Mouse (Mus musculus): ENCODE measurements at regions not wholly inside any gene's neighbourhood (a gene's known extent, or its start where the extent isn't known, plus 50 kb on each side); places are given as distances from the start of the nearest gene placed in this dataset.

- Histone ChIP-seq H3K27ac (replicated peaks) (no peak overlapping the region), H3K9me3 (no peaks in the 10 kb centered on the region), H3K4me1 (no peaks in the 10 kb centered on the region), H3K4me3 (no peak overlapping the region), H3K27me3 (replicated peaks; ENCODE audit: low read depth, poor library complexity, severe bottlenecking) (no peaks in the 10 kb centered on the region), H3K36me3 (replicated peaks) (no peaks in the 10 kb centered on the region)
- WGBS: 70% methylated on average over 8 of the region's 8 CpGs
- DNase-seq (ENCODE audit: low spot score): no peak
These were observed 82.7 kb downstream of the Gm13691 start for GRCm38 (mm10) chr2:84072881-84073583.

- Histone ChIP-seq H3K36me3 (replicated peaks) (no peaks in the 10 kb centered on the region), H3K4me1 (no peaks in the 10 kb centered on the region), H3K27me3 (replicated peaks; ENCODE audit: low read depth, poor library complexity, severe bottlenecking) (no peaks in the 10 kb centered on the region), H3K4me3 (no peak overlapping the region), H3K9me3 (no peaks in the 10 kb centered on the region), H3K27ac (replicated peaks) (no peak overlapping the region)
- 83% methylated on average over 3 of the region's 3 CpGs for WGBS
- no peak for DNase-seq (ENCODE audit: low spot score)
These were observed 85.6 kb downstream of the Gm13691 start for GRCm38 (mm10) chr2:84075944-84076343.

- 80% methylated on average over 8 of the region's 8 CpGs for WGBS
- no peak overlapping the region for H3K4me3 ChIP-seq
- no peak overlapping the region for H3K27ac ChIP-seq (replicated peaks)
- DNase-seq (ENCODE audit: low spot score): no peak
- no peaks in the 10 kb centered on the region for H3K4me1 ChIP-seq
- H3K36me3 ChIP-seq (replicated peaks): no peaks in the 10 kb centered on the region
- no peaks in the 10 kb centered on the region for H3K27me3 ChIP-seq (replicated peaks; ENCODE audit: low read depth, poor library complexity, severe bottlenecking)
- no peaks in the 10 kb centered on the region for H3K9me3 ChIP-seq
These were observed 88.9 kb downstream of the Gm13691 start for GRCm38 (mm10) chr2:84079284-84079683.

- WGBS: 63% methylated on average over 3 of the region's 3 CpGs
These were observed 89.9 kb downstream of the Gm13691 start for GRCm38 (mm10) chr2:84080228-84080627.

GRCm38 (mm10) chr2:84094751-84095150, 104.4 kb downstream of the Gm13691 start:
- no peak for DNase-seq (ENCODE audit: low spot score)
- Histone ChIP-seq H3K27ac (replicated peaks) (no peak overlapping the region), H3K36me3 (replicated peaks) (no peaks in the 10 kb centered on the region), H3K9me3 (no peaks in the 10 kb centered on the region), H3K4me3 (no peak overlapping the region), H3K27me3 (replicated peaks; ENCODE audit: low read depth, poor library complexity, severe bottlenecking) (no peaks in the 10 kb centered on the region), H3K4me1 (no peaks in the 10 kb centered on the region)
- 60% methylated on average over 1 of the region's 1 CpGs for WGBS

More at GRCm38 (mm10) chr2:84080228-84080627, 89.9 kb downstream of the Gm13691 start:
- H3K9me3 ChIP-seq: no peaks in the 10 kb centered on the region
- no peak for DNase-seq (ENCODE audit: low spot score)
- no peak overlapping the region for H3K4me3 ChIP-seq
- H3K27ac ChIP-seq (replicated peaks): no peak overlapping the region
- H3K36me3 ChIP-seq (replicated peaks): no peaks in the 10 kb centered on the region
- no peaks in the 10 kb centered on the region for H3K27me3 ChIP-seq (replicated peaks; ENCODE audit: low read depth, poor library complexity, severe bottlenecking)
- no peaks in the 10 kb centered on the region for H3K4me1 ChIP-seq

GRCm38 (mm10) chr2:84098746-84099145, 108.4 kb downstream of the Gm13691 start:
- no peak overlapping the region for H3K4me3 ChIP-seq
- H3K27me3 ChIP-seq (replicated peaks; ENCODE audit: low read depth, poor library complexity, severe bottlenecking): no peaks in the 10 kb centered on the region
- 86% methylated on average over 4 of the region's 4 CpGs for WGBS
- H3K36me3 ChIP-seq (replicated peaks): no peaks in the 10 kb centered on the region
- DNase-seq (ENCODE audit: low spot score): no peak
- no peaks in the 10 kb centered on the region for H3K9me3 ChIP-seq
- H3K27ac ChIP-seq (replicated peaks): no peak overlapping the region
- H3K4me1 ChIP-seq: no peaks in the 10 kb centered on the region

- no peaks in the 10 kb centered on the region for H3K27me3 ChIP-seq (replicated peaks; ENCODE audit: low read depth, poor library complexity, severe bottlenecking)
- no peak overlapping the region for H3K27ac ChIP-seq (replicated peaks)
- no peak for DNase-seq (ENCODE audit: low spot score)
- 86% methylated on average over 6 of the region's 6 CpGs for WGBS
- no peaks in the 10 kb centered on the region for H3K4me1 ChIP-seq
- no peaks in the 10 kb centered on the region for H3K36me3 ChIP-seq (replicated peaks)
- no peak overlapping the region for H3K4me3 ChIP-seq
- H3K9me3 ChIP-seq: no peaks in the 10 kb centered on the region
These were observed 123.2 kb downstream of the Gm13691 start for GRCm38 (mm10) chr2:84113562-84113961.

GRCm38 (mm10) chr2:84119839-84120238, 129.5 kb downstream of the Gm13691 start:
- H3K27me3 ChIP-seq (replicated peaks; ENCODE audit: low read depth, poor library complexity, severe bottlenecking): no peaks in the 10 kb centered on the region
- H3K36me3 ChIP-seq (replicated peaks): no peaks in the 10 kb centered on the region
- H3K4me1 ChIP-seq: no peaks in the 10 kb centered on the region
- H3K4me3 ChIP-seq: no peak overlapping the region
- 93% methylated on average over 2 of the region's 2 CpGs for WGBS
- no peak overlapping the region for H3K27ac ChIP-seq (replicated peaks)
- DNase-seq (ENCODE audit: low spot score): no peak
- H3K9me3 ChIP-seq: no peaks in the 10 kb centered on the region

GRCm38 (mm10) chr2:84127586-84127985, 137.2 kb downstream of the Gm13691 start:
- Histone ChIP-seq H3K4me3 (no peak overlapping the region), H3K9me3 (no peaks in the 10 kb centered on the region), H3K4me1 (no peaks in the 10 kb centered on the region), H3K36me3 (replicated peaks) (no peaks in the 10 kb centered on the region), H3K27me3 (replicated peaks; ENCODE audit: low read depth, poor library complexity, severe bottlenecking) (no peaks in the 10 kb centered on the region), H3K27ac (replicated peaks) (no peak overlapping the region)
- no peak for DNase-seq (ENCODE audit: low spot score)
- 86% methylated on average over 3 of the region's 3 CpGs for WGBS

GRCm38 (mm10) chr2:84161742-84162141, 171.4 kb downstream of the Gm13691 start:
- Histone ChIP-seq H3K27me3 (replicated peaks; ENCODE audit: low read depth, poor library complexity, severe bottlenecking) (no peaks in the 10 kb centered on the region), H3K36me3 (replicated peaks) (no peaks in the 10 kb centered on the region), H3K9me3 (no peaks in the 10 kb centered on the region), H3K27ac (replicated peaks) (no peak overlapping the region), H3K4me1 (no peaks in the 10 kb centered on the region), H3K4me3 (no peak overlapping the region)
- DNase-seq (ENCODE audit: low spot score): no peak

GRCm38 (mm10) chr2:84173450-84173849, 183.1 kb downstream of the Gm13691 start:
- no peak for DNase-seq (ENCODE audit: low spot score)
- WGBS: 76% methylated on average over 3 of the region's 3 CpGs

GRCm38 (mm10) chr2:84183624-84184287, 193.4 kb downstream of the Gm13691 start:
- no peak for DNase-seq (ENCODE audit: low spot score)
- H3K4me3 ChIP-seq: no peak overlapping the region
- WGBS: 42% methylated on average over 5 of the region's 5 CpGs
- no peaks in the 10 kb centered on the region for H3K36me3 ChIP-seq (replicated peaks)
- H3K27me3 ChIP-seq (replicated peaks; ENCODE audit: low read depth, poor library complexity, severe bottlenecking): no peaks in the 10 kb centered on the region
- H3K4me1 ChIP-seq: peaks cover 14% of the 10 kb centered on the region; the same call in 1 of the 2 replicates
- H3K27ac ChIP-seq (replicated peaks): no peak overlapping the region
- H3K9me3 ChIP-seq: no peaks in the 10 kb centered on the region

More at GRCm38 (mm10) chr2:84173450-84173849, 183.1 kb downstream of the Gm13691 start:
- Histone ChIP-seq H3K9me3 (no peaks in the 10 kb centered on the region), H3K27ac (replicated peaks) (no peak overlapping the region), H3K4me3 (no peak overlapping the region), H3K4me1 (no peaks in the 10 kb centered on the region), H3K27me3 (replicated peaks; ENCODE audit: low read depth, poor library complexity, severe bottlenecking) (no peaks in the 10 kb centered on the region), H3K36me3 (replicated peaks) (no peaks in the 10 kb centered on the region)

Measured in embryonic facial prominence, embryonic 10.5 days (tissue).